Comparison of ENCODE assay signal across 21 mouse cellular contexts in the genomic region with DNA sequence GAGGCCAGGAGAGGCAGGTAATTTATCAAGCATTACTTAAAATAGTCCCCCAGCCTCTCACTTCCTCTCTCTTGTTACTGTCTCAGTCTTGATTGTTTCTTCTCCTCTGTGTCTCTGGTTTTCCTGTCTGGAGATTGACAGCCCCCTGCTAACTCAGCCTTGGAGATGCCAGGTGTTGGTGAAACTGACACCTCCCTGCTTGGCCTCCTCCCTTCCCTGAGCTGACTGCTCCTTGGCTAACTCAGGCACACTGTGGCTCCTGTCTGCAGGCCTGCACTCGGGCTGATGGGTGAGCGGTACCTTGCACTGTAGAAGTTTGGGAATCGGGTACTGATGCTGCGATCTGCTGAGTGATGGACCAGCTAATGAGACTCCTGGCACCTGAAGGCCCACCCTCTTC.
"Had no signal": no experiment of that assay in that cellular context is flagged by ENCODE, and none has a peak within 500 bp of the region (broad histone marks: within the 10 kb centered on the region; RNA-seq: fewer than 3 reads in every experiment).

No protein-coding gene starts in this region.

- H3K4me1 ChIP-seq: limb, embryonic 12.5 days; limb, embryonic 15.5 days; liver, embryonic 15.5 days; midbrain, embryonic 12.5 days; neural tube, embryonic 12.5 days had no signal

- H3K27ac ChIP-seq: limb, embryonic 12.5 days; limb, embryonic 15.5 days; liver, embryonic 15.5 days; macrophage; midbrain, embryonic 12.5 days; midbrain, embryonic 15.5 days; neural tube, embryonic 12.5 days; neural tube, embryonic 15.5 days had no signal

- H3K4me2 ChIP-seq: limb, embryonic 12.5 days; limb, embryonic 15.5 days; liver, embryonic 11.5 days; liver, embryonic 15.5 days; midbrain, embryonic 12.5 days; midbrain, embryonic 15.5 days; neural tube, embryonic 12.5 days; neural tube, embryonic 15.5 days had no signal

- ATAC-seq: lung, postnatal 0 days; midbrain, embryonic 15.5 days had no signal

- H3K36me3 ChIP-seq: limb, embryonic 12.5 days; limb, embryonic 15.5 days; liver, embryonic 15.5 days; midbrain, embryonic 12.5 days; midbrain, embryonic 15.5 days; neural tube, embryonic 12.5 days; neural tube, embryonic 15.5 days had no signal

- H3K4me3 ChIP-seq: limb, embryonic 12.5 days; limb, embryonic 15.5 days; liver, embryonic 15.5 days; midbrain, embryonic 12.5 days; midbrain, embryonic 15.5 days; neural tube, embryonic 12.5 days; neural tube, embryonic 15.5 days had no signal

- H3K9me3 ChIP-seq: limb, embryonic 12.5 days; limb, embryonic 15.5 days; liver, embryonic 15.5 days; midbrain, embryonic 15.5 days; neural tube, embryonic 15.5 days had no signal

- DNase-seq: kidney, adult 18-20 months; kidney, postnatal 10 days; kidney, postnatal 4 days; left cerebral cortex, postnatal 4 days; lung, adult 18-20 months; right cerebral cortex, adult 18-20 months; right cerebral cortex, postnatal 14 days; right cerebral cortex, postnatal 4 days; spleen, adult 18-20 months; thymus, adult 18-20 months; thymus, postnatal 36 days had no signal

- H3K27me3 ChIP-seq: limb, embryonic 15.5 days; liver, embryonic 15.5 days; midbrain, embryonic 12.5 days; midbrain, embryonic 15.5 days; neural tube, embryonic 12.5 days; neural tube, embryonic 15.5 days had no signal

- H3K9ac ChIP-seq: limb, embryonic 12.5 days; limb, embryonic 15.5 days; liver, embryonic 15.5 days; midbrain, embryonic 12.5 days; midbrain, embryonic 15.5 days; neural tube, embryonic 12.5 days; neural tube, embryonic 15.5 days had no signal
